Mouse (Mus musculus) small intestine, adult 2 months (tissue): ENCODE data around the gene Sdad1. TPM values are rescaled to one million over a fixed set of nuclear protein-coding genes. Genes with fewer than 3 reads are reported as not detected.

ENCODE experiments used
- H3K27ac ChIP-seq: fragments of 200-500 bp; 2 replicates; pipeline ENCODE4 v1.5.1; 2012; ENCODE audit warnings: low read depth, low read length, control low read depth, inconsistent platforms; ENCODE audit not compliant: insufficient read depth
- H3K27me3 ChIP-seq: fragments of 200-500 bp; 2 replicates; pipeline ENCODE4 v1.6.1; 2012; ENCODE audit warnings: mild to moderate bottlenecking, moderate library complexity, low read length, inconsistent platforms; ENCODE audit not compliant: control insufficient read depth, insufficient read depth
- H3K36me3 ChIP-seq: fragments of 200-500 bp; 2 replicates; pipeline ENCODE4 v1.6.1; 2012; ENCODE audit warnings: mild to moderate bottlenecking, low read length, control low read depth, inconsistent platforms; ENCODE audit not compliant: control insufficient read depth, insufficient read depth
- H3K4me1 ChIP-seq: fragments of 200-500 bp; 2 replicates; pipeline ENCODE4 v1.6.1; 2012; ENCODE audit warnings: low read length, inconsistent platforms, mixed read lengths; ENCODE audit not compliant: control insufficient read depth, insufficient read depth, insufficient read length
- H3K4me3 ChIP-seq: fragments of 200-500 bp; 2 replicates; pipeline ENCODE4 v1.5.1; 2012; ENCODE audit warnings: low read depth, mild to moderate bottlenecking, control low read depth, inconsistent platforms, low read length, moderate library complexity
- CTCF ChIP-seq: fragments of 200-500 bp; IDR thresholded peaks from 2 replicates; pipeline ENCODE4 v1.5.1; 2012; ENCODE audit warnings: low read depth, mild to moderate bottlenecking, control low read depth, inconsistent platforms, low read length, moderate library complexity, mixed read lengths; ENCODE audit not compliant: insufficient replicate concordance, insufficient read length; ENCODE audit errors: extremely low read depth
- POLR2A ChIP-seq: fragments of 200-500 bp; IDR thresholded peaks from 2 replicates; pipeline ENCODE4 v1.6.1; 2012; ENCODE audit warnings: low read depth, mild to moderate bottlenecking, control low read depth, inconsistent platforms, low read length, moderate library complexity
- WGBS: fragments of 180-500 bp; shearing (Covaris S2); methylation state at CpG from one replicate; pipeline ENCODE4 v1.1.7; 2018; 5-methylcytosine and 5-hydroxymethylcytosine counted together
- polyA plus RNA-seq: library from polyadenylated mRNA; depleted of rRNA; stranded (reverse); fragments of >200 nt; gene quantifications from 2 replicates; pipeline ENCODE4 v1.2.3, GENCODE M21; 2012

The Sdad1 gene
- polyA plus RNA-seq, 1 experiment, result 4.2 TPM

DNA sequence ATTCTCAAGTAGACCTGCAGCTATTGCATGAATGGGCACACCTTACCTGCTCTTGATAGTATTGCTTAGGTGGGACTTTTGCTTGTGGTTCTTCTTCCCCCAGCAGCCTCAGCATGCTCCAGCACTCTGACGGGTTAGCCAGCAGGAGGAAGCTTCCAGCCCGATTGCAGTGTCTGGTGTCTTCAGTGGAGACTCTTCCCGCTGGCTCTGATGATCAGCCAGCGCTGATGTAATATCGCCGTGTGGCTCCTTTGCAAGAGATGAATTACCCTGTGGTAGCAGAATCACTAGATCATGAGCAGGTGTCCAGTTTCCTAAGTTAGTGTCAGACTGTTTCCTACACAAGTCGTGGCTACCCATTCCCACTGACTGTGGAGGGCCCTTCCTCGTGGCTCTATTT, 34.7 kb upstream of the Sdad1 start:
- peaks cover 13% of the 10 kb centered on the region; the same call in 1 of the 2 replicates for H3K4me1 ChIP-seq
- no peak overlapping the region for H3K4me3 ChIP-seq
- no peak for TF ChIP-seq POLR2A
- TF ChIP-seq CTCF, result no peak
- H3K36me3 ChIP-seq, result no peaks in the 10 kb centered on the region
- H3K27me3 ChIP-seq, result no peaks in the 10 kb centered on the region
- WGBS, result 86% methylated on average over 8 of the region's 8 CpGs
- no peak overlapping the region for H3K27ac ChIP-seq

DNA sequence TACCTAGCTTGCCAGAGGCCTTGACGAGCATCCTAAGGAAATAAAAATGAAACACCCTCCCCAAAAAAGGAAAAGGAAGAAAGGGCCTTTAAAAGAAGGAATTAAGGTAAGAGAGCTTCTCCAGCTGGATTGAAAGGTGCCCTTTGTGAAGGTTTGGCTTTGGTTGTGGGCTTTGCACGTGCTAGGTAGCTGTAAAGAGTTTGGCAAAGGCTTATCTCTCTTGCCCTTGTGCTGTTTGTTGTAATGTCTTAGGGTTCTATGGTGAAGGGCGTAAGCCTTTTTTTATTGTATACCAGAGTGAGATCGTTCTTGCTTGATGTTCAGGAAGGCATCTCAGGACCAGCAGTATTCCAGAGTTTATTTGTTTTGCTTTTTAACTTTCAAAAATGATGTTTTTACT, 30.3 kb upstream of the Sdad1 start:
- TF ChIP-seq CTCF (no peak), POLR2A (no peak)
- WGBS, result 27% methylated on average over 4 of the region's 4 CpGs
- Histone ChIP-seq H3K27me3 (no peaks in the 10 kb centered on the region), H3K4me3 (no peak overlapping the region), H3K36me3 (no peaks in the 10 kb centered on the region), H3K27ac (no peak overlapping the region), H3K4me1 (no peaks in the 10 kb centered on the region)

DNA sequence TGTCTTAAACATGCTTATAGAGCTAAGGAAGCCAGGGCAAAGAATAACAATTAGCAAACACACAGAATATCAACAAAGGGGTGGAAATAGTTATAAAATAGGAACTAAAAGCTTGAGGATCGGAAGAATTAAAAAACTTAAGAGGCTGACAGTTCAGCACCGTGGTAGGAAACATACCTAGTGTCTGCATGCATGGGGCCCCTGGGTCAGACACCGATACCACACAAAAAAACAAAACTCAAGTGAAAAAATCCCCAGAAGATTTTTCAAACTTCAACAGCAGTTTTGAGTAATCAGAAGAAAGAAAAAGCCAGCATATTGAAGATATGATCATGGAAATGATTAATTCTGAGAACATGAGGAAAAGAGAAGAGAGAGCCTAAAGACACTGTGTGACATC, 26.5 kb upstream of the Sdad1 start:
- Histone ChIP-seq H3K27me3 (no peaks in the 10 kb centered on the region), H3K36me3 (no peaks in the 10 kb centered on the region), H3K27ac (no peak overlapping the region), H3K4me3 (no peak overlapping the region), H3K4me1 (peaks cover 6% of the 10 kb centered on the region)
- 78% methylated on average over 3 of the region's 3 CpGs for WGBS
- TF ChIP-seq POLR2A (no peak), CTCF (no peak)

DNA sequence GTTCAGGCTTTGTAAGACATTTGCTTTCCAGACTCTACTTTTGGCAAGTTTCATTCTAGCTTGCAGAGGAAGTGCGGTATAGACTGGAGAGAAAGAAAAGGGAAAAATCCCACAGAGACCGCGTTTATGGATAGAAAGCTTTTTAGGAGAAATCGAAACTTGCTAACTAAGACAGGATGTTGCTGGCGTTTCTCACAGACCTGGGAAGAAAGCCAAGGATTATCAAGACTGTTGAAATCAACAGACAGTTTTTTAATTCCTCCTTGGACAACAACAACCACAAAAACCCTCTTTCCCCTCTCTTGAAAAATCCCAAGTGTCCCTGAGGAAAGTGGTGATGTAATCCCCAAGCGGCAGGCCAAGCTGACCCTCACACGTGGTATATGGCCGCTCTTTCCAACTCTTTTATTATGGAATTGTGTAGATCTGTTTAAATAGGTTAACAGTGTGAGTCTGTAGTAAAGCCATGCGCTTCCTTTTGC, 22.1 kb upstream of the Sdad1 start:
- H3K36me3 ChIP-seq, result no peaks in the 10 kb centered on the region
- H3K27me3 ChIP-seq, result no peaks in the 10 kb centered on the region
- peak overlapping the region; percentile 23; the same call in 1 of the 2 replicates for H3K4me3 ChIP-seq
- WGBS, result 33% methylated on average over 9 of the region's 9 CpGs
- peak overlapping the region; percentile 43 for H3K27ac ChIP-seq
- H3K4me1 ChIP-seq, result peaks cover 13% of the 10 kb centered on the region
- no peak for TF ChIP-seq POLR2A
- no peak for TF ChIP-seq CTCF

DNA sequence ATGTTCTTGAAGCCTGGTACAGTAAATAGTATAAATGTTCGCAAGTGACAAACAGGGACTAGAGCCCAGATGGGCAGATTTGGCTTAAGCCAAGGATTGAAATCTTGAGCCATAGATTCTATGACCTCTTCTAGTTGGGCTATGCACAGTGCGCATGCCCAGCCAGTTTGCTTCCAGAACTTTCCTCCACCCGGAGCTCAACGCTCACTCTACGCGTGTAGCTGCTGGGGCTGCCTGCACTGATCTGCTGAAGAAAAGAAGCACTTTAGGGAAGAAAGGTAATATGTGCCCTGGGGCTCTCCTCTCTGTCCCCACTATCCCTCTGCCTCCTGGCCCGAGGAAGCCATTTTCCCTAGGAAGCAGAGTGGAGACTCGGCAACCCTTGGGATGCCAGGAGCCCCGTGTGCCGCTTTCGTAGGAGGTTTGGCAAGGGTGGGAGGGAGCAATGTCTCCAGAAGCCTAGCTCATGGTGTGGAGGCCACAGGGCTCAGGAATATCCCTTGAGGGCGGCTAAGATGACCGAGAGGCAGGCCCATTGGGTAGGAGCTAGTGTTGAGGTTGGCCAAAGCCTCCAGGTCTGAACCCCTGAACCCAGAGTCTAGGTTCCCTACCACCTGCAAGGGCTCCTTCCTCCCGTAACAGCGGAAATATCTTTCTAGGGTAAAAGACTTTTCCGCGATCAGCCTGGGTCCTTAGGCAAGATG, 21.5 kb upstream of the Sdad1 start, which contains the start of gene Art3:
Gene Art3 (plus strand): TSS at position 193 of the 704 bp plus-strand sequence.
- Histone ChIP-seq H3K27me3 (no peaks in the 10 kb centered on the region), H3K4me1 (peaks cover 13% of the 10 kb centered on the region), H3K27ac (peak within 1 kb of the TSS; percentile 43), H3K4me3 (peak within 1 kb of the TSS; percentile 23; the same call in 1 of the 2 replicates), H3K36me3 (no peaks in the 10 kb centered on the region)
- 82% methylated on average over 17 of the region's 17 CpGs for WGBS
- no peak for TF ChIP-seq CTCF
- no peak for TF ChIP-seq POLR2A

DNA sequence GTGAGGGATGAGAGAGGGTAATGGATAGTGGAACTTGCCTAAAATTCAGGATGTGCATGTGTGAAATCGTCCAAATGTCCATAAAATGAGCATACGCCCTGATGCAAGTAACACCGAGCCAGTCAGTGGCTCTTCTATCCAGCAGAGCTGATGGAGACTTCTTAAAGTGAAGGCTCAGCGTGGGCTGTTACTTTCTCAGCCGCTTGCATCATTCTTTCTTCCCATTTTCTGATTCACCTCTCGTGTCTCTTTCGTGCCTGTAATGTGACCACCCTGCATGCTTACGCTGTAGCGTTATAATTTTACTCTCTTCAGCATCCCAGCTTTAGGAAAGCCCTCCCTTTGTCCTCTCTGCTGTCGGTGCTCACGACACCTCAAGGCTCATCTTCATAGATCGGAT, 20.8 kb upstream of the Sdad1 start:
- H3K4me3 ChIP-seq, result no peak overlapping the region
- 90% methylated on average over 12 of the region's 12 CpGs for WGBS
- H3K27me3 ChIP-seq, result no peaks in the 10 kb centered on the region
- no peaks in the 10 kb centered on the region for H3K36me3 ChIP-seq
- H3K4me1 ChIP-seq, result peaks cover 13% of the 10 kb centered on the region
- H3K27ac ChIP-seq, result no peak overlapping the region
- TF ChIP-seq POLR2A, result no peak
- no peak for TF ChIP-seq CTCF

DNA sequence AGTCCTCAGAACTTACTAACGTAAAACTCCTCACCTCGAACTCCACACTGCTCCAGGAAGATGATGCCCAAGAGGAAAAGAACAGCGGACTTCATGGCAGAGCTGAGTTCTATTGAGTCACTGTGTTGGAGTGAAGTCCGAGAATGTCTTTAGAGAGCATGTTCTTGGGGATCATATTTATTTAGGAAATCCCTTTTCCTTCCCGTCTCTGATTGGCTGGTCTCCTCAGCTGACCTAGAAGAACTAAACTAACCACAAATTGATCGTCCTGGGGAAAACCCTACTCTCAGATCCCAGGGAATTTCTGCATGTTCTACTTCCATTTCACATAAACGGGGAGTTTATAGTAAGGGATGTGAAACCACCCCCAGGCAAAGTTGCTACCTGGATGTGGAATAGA, 17.6 kb upstream of the Sdad1 start, which contains the start of gene Cxcl9:
Gene Cxcl9 (minus strand): TSS at position 151 of the 400 bp plus-strand sequence.
- peak within 1 kb of the TSS; percentile 39 for H3K27ac ChIP-seq
- 24% methylated on average over 7 of the region's 7 CpGs for WGBS
- no peaks in the 10 kb centered on the region for H3K36me3 ChIP-seq
- no peak for TF ChIP-seq POLR2A
- no peak for TF ChIP-seq CTCF
- peaks cover 10% of the 10 kb centered on the region for H3K4me1 ChIP-seq
- H3K4me3 ChIP-seq, result no peak within 1 kb of the TSS; the same call in 1 of the 2 replicates
- no peaks in the 10 kb centered on the region for H3K27me3 ChIP-seq
